Mouse (Mus musculus) midbrain, embryonic 13.5 days (tissue): ENCODE results near the gene Olfr12. TPM values are rescaled to one million over a fixed set of nuclear protein-coding genes. Genes with fewer than 3 reads are reported as not detected.

Source experiments
- ATAC-seq: fragments of 200-750 bp; cut with Nextera tagmentation; 2 replicates; pipeline ENCODE4 v1.8.0; 2017; ENCODE audit warnings: mild to moderate bottlenecking, moderate TSS enrichment, moderate library complexity
- H3K27ac ChIP-seq: fragments of 300-500 bp; sonication (generic); 2 replicates; pipeline ENCODE4 v1.5.1; 2015; ENCODE audit warnings: inconsistent platforms, mild to moderate bottlenecking, moderate library complexity
- H3K27me3 ChIP-seq: fragments of 300-500 bp; sonication (generic); 2 replicates; pipeline ENCODE4 v1.6.1; 2015; ENCODE audit warnings: mild to moderate bottlenecking, inconsistent platforms
- H3K36me3 ChIP-seq: fragments of 300-500 bp; sonication (generic); 2 replicates; pipeline ENCODE4 v1.6.1; 2015; ENCODE audit warnings: mild to moderate bottlenecking, inconsistent platforms
- H3K4me1 ChIP-seq: fragments of 300-500 bp; sonication (generic); replicated peaks from 2 replicates; pipeline ENCODE4 v1.6.1; 2015; ENCODE audit warnings: inconsistent platforms
- H3K4me2 ChIP-seq: fragments of 300-500 bp; sonication (generic); replicated peaks from 2 replicates; pipeline ENCODE4 v1.6.1; 2015; ENCODE audit warnings: moderate library complexity, mild to moderate bottlenecking, inconsistent platforms
- H3K4me3 ChIP-seq: fragments of 300-500 bp; sonication (generic); replicated peaks from 2 replicates; pipeline ENCODE4 v1.5.1; 2015; ENCODE audit warnings: mild to moderate bottlenecking, inconsistent platforms
- H3K9ac ChIP-seq: fragments of 300-500 bp; sonication (generic); replicated peaks from 2 replicates; pipeline ENCODE4 v1.6.1; 2015; ENCODE audit warnings: mild to moderate bottlenecking, inconsistent platforms
- H3K9me3 ChIP-seq: fragments of 300-500 bp; sonication (generic); 2 replicates; pipeline ENCODE4 v1.6.1; 2016; ENCODE audit warnings: mild to moderate bottlenecking, inconsistent platforms
- WGBS: fragments of 180-500 bp; shearing (Covaris S2); methylation state at CpG from one replicate; pipeline ENCODE4 v1.1.7; 2015; 5-methylcytosine and 5-hydroxymethylcytosine counted together
- polyA plus RNA-seq: library from polyadenylated mRNA; unstranded; fragments of >200 nt; fragmentation: Nextera tagmentation; extraction: Ambion mirVana; gene quantifications from 2 replicates; pipeline ENCODE4 v1.2.1, GENCODE M21; 2015

Olfr12 gene
- polyA plus RNA-seq, 1 experiment from 2014 or later = 0.08 TPM

- Histone ChIP-seq H3K4me3 (no peak overlapping the region), H3K9me3 (no peaks in the 10 kb centered on the region), H3K27ac (no peak overlapping the region), H3K9ac (no peak overlapping the region), H3K27me3 (no peaks in the 10 kb centered on the region), H3K36me3 (peaks cover 19% of the 10 kb centered on the region), H3K4me2 (no peak overlapping the region), H3K4me1 (0 out of 2 replicates have a peak, but pooled peaks cover 7% of the 10 kb centered on the region)
- WGBS = 85% methylated on average over 5 of the region's 5 CpGs
- ATAC-seq = no peak
Measured at GRCm38 (mm10) chr1:92632196-92632595, 14.6 kb downstream of the Olfr12 start.

DNA sequence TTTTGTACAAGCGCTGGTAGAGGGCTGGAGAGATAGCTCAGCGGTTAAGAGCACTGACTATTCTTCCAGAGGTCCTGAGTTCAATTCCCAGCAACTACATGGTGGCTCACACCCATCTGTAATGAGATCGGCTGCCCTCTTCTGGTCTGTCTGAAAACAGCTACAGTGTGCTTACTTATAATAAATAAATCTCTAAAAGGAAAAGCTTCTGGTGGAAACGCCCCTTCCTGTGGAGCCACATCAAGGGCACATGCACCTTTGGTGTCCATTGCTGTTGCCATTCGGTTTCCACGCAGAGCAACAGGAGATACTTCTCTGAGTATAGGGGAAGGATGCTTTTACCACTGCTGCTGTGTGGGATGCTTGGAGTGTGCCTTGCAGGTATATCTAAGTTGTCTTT is 15.4 kb downstream of the Olfr12 start:
- H3K4me2 ChIP-seq = no peak overlapping the region
- no peaks in the 10 kb centered on the region for H3K9me3 ChIP-seq
- H3K9ac ChIP-seq = no peak overlapping the region
- no peak overlapping the region for H3K27ac ChIP-seq
- H3K4me3 ChIP-seq = no peak overlapping the region
- no peak for ATAC-seq
- H3K27me3 ChIP-seq = no peaks in the 10 kb centered on the region
- 75% methylated on average over 6 of the region's 6 CpGs for WGBS
- 0 out of 2 replicates have a peak, but pooled peaks cover 7% of the 10 kb centered on the region for H3K4me1 ChIP-seq
- H3K36me3 ChIP-seq = peaks cover 26% of the 10 kb centered on the region

DNA sequence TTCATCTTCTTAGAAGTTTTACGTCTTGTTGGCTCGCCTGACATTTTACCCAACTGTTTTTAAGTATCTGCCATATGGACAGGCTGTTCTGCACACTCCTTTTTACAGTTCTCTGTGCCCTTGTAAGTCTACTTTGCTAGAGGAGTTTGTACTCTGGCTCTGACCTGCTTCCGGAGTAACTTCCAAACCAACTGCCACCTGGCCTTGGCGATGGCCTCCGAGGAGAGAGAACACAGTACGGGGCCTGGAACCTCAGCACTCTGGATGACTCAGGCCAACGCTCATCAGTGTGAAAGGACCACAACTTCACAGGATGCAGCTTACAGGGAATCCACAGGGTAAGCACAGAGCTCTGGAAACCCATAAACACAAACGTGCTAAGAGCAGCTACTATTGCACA is 16.1 kb downstream of the Olfr12 start:
- Histone ChIP-seq H3K9me3 (no peaks in the 10 kb centered on the region), H3K4me1 (0 out of 2 replicates have a peak, but pooled peaks cover 7% of the 10 kb centered on the region), H3K4me2 (no peak overlapping the region), H3K4me3 (no peak overlapping the region), H3K27me3 (no peaks in the 10 kb centered on the region), H3K9ac (no peak overlapping the region), H3K36me3 (peaks cover 34% of the 10 kb centered on the region), H3K27ac (no peak overlapping the region)
- WGBS = 92% methylated on average over 8 of the region's 8 CpGs
- no peak for ATAC-seq

GRCm38 (mm10) chr1:92634569-92634968 is 17.0 kb downstream of the Olfr12 start:
- no peak overlapping the region for H3K4me2 ChIP-seq
- WGBS = 77% methylated on average over 1 of the region's 1 CpGs
- peak; percentile 21 for ATAC-seq
- no peaks in the 10 kb centered on the region for H3K9me3 ChIP-seq
- H3K36me3 ChIP-seq = peaks cover 39% of the 10 kb centered on the region
- no peak overlapping the region for H3K4me3 ChIP-seq
- peaks cover 13% of the 10 kb centered on the region; the same call in 1 of the 2 replicates for H3K4me1 ChIP-seq
- no peaks in the 10 kb centered on the region for H3K27me3 ChIP-seq
- H3K27ac ChIP-seq = peak overlapping the region; percentile 44; the same call in 1 of the 2 replicates
- H3K9ac ChIP-seq = 0 out of 2 replicates have a peak overlapping the region, but pooled peaks have one; percentile 6

- peaks cover 19% of the 10 kb centered on the region for H3K4me1 ChIP-seq
- peak; percentile 76 for ATAC-seq
- no peaks in the 10 kb centered on the region for H3K27me3 ChIP-seq
- no peak overlapping the region for H3K4me2 ChIP-seq
- H3K4me3 ChIP-seq = no peak overlapping the region
- no peaks in the 10 kb centered on the region for H3K9me3 ChIP-seq
- WGBS = 59% methylated on average over 4 of the region's 4 CpGs
- 0 out of 2 replicates have a peak overlapping the region, but pooled peaks have one; percentile 6 for H3K9ac ChIP-seq
- peaks cover 39% of the 10 kb centered on the region for H3K36me3 ChIP-seq
- H3K27ac ChIP-seq = peak overlapping the region; percentile 44
Measured at GRCm38 (mm10) chr1:92634976-92635599, 17.5 kb downstream of the Olfr12 start.

- peaks cover 39% of the 10 kb centered on the region for H3K36me3 ChIP-seq
- H3K27ac ChIP-seq = 0 out of 2 replicates have a peak overlapping the region, but pooled peaks have one; percentile 44
- H3K9ac ChIP-seq = no peak overlapping the region
- H3K9me3 ChIP-seq = no peaks in the 10 kb centered on the region
- no peak overlapping the region for H3K4me3 ChIP-seq
- WGBS = 88% methylated on average over 8 of the region's 8 CpGs
- peaks cover 28% of the 10 kb centered on the region for H3K4me1 ChIP-seq
- H3K27me3 ChIP-seq = no peaks in the 10 kb centered on the region
- H3K4me2 ChIP-seq = no peak overlapping the region
- no peak for ATAC-seq
Measured at GRCm38 (mm10) chr1:92636015-92636414, 18.4 kb downstream of the Olfr12 start.

- no peaks in the 10 kb centered on the region for H3K27me3 ChIP-seq
- 95% methylated on average over 11 of the region's 11 CpGs for WGBS
- no peak overlapping the region for H3K4me3 ChIP-seq
- H3K9ac ChIP-seq = no peak overlapping the region
- H3K27ac ChIP-seq = no peak overlapping the region
- peaks cover 39% of the 10 kb centered on the region for H3K36me3 ChIP-seq
- no peak overlapping the region for H3K4me2 ChIP-seq
- peaks cover 31% of the 10 kb centered on the region for H3K4me1 ChIP-seq
- no peaks in the 10 kb centered on the region for H3K9me3 ChIP-seq
- no peak for ATAC-seq
Measured at GRCm38 (mm10) chr1:92636676-92637075, 19.1 kb downstream of the Olfr12 start.

- Histone ChIP-seq H3K27ac (no peak overlapping the region), H3K4me3 (no peak overlapping the region), H3K4me1 (peaks cover 37% of the 10 kb centered on the region), H3K9ac (no peak overlapping the region), H3K36me3 (peaks cover 39% of the 10 kb centered on the region), H3K4me2 (no peak overlapping the region), H3K27me3 (no peaks in the 10 kb centered on the region), H3K9me3 (no peaks in the 10 kb centered on the region)
- WGBS = 93% methylated on average over 15 of the region's 15 CpGs
- no peak for ATAC-seq
Measured at GRCm38 (mm10) chr1:92637501-92638172, 20.0 kb downstream of the Olfr12 start.

- WGBS = 98% methylated on average over 3 of the region's 3 CpGs
- Histone ChIP-seq H3K9me3 (no peaks in the 10 kb centered on the region), H3K9ac (no peak overlapping the region), H3K27me3 (no peaks in the 10 kb centered on the region), H3K4me1 (peaks cover 40% of the 10 kb centered on the region), H3K36me3 (peaks cover 39% of the 10 kb centered on the region), H3K4me2 (no peak overlapping the region), H3K4me3 (no peak overlapping the region), H3K27ac (no peak overlapping the region)
- no peak for ATAC-seq
Measured at GRCm38 (mm10) chr1:92638181-92638580, 20.6 kb downstream of the Olfr12 start.

GRCm38 (mm10) chr1:92638736-92639135 is 21.1 kb downstream of the Olfr12 start:
- H3K27ac ChIP-seq = no peak overlapping the region
- H3K4me3 ChIP-seq = no peak overlapping the region
- no peaks in the 10 kb centered on the region for H3K9me3 ChIP-seq
- no peak for ATAC-seq
- 96% methylated on average over 4 of the region's 4 CpGs for WGBS
- H3K36me3 ChIP-seq = peaks cover 39% of the 10 kb centered on the region
- H3K9ac ChIP-seq = no peak overlapping the region
- H3K27me3 ChIP-seq = no peaks in the 10 kb centered on the region
- H3K4me2 ChIP-seq = no peak overlapping the region
- peaks cover 40% of the 10 kb centered on the region for H3K4me1 ChIP-seq

DNA sequence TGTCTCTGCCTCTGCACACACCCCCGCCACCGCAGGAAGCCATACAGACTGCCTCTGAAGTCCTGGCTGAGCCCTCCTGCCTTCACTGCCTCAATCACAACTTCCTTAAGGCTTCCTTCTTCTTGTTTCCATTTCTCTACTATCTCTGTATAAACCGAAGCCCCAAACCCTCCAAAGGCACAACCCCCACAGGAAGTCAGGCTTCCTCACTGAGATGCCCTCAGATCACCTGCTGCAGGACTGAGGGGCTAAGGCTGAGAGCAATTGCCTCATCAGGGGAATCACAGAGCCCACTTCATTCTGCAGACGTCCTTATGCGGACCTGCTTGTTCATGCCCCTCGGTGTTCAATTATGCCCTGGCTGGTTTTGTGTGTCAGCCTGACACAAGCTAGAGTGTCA is 22.8 kb downstream of the Olfr12 start:
- Histone ChIP-seq H3K4me2 (peak overlapping the region; percentile 98), H3K9ac (peak overlapping the region; percentile 96; the same call in 1 of the 2 replicates), H3K27ac (no peak overlapping the region), H3K36me3 (peaks cover 36% of the 10 kb centered on the region), H3K9me3 (no peaks in the 10 kb centered on the region), H3K4me1 (peaks cover 33% of the 10 kb centered on the region), H3K27me3 (no peaks in the 10 kb centered on the region), H3K4me3 (peak overlapping the region; percentile 83)
- WGBS = 94% methylated on average over 6 of the region's 6 CpGs
- ATAC-seq = no peak

DNA sequence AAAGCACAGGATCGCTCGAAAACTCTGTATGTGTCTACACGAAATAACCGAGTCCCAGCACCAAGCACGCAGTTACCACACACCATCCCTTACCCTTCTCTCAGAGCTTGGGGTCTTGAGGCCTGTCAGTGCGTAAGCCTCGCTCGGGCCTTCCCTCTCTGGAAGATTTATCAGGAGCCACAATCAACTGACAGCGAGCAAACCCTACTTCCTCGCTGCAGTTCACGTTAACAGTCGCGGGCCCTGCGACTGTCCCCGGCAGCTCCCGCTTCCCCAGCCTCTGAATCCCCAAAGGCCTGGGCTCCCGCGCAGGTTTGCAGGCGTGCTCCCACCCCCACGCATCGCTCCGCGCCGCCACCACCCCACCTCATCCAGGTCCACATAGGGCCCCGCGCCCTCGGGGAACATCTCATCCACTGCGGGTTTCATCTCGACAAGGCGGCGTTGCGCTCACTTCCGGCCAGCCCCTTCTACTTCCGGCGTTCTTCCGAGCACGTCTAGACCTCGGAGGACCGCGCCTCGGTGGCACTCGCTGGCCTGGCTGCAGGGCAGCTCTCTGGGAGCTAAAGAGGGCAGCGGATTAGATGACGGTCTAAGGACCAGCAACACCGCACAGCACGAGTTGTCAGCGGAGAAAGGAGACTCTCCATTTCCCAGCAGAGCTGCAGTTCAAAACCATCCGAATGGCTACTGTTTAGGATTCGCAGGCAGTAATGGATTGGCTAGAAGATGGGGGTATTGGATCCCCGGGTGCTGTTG is 24.1 kb downstream of the Olfr12 start, which contains the start of gene Cops9:
Gene Cops9, minus strand, starts transcription at position 472 of the 759 bp plus-strand sequence.
- H3K9ac ChIP-seq = peak within 1 kb of the TSS; percentile 96
- no peaks in the 10 kb centered on the region for H3K9me3 ChIP-seq
- WGBS = 2% methylated on average over 50 of the region's 50 CpGs
- peak; percentile 95 for ATAC-seq
- H3K4me1 ChIP-seq = peaks cover 33% of the 10 kb centered on the region
- peaks cover 6% of the 10 kb centered on the region; the same call in 1 of the 2 replicates for H3K27me3 ChIP-seq
- peak within 1 kb of the TSS; percentile 83 for H3K4me3 ChIP-seq
- H3K27ac ChIP-seq = peak within 1 kb of the TSS; percentile 73
- peak within 1 kb of the TSS; percentile 98 for H3K4me2 ChIP-seq
- H3K36me3 ChIP-seq = peaks cover 26% of the 10 kb centered on the region
